Mouse (Mus musculus) forebrain, embryonic 11.5 days (tissue): ENCODE measurements at regions not wholly inside any gene's neighbourhood (a gene's known extent, or its start where the extent isn't known, plus 50 kb on each side); places are given as distances from the start of the nearest gene placed in this dataset.

Source experiments
- ATAC-seq: fragments of 200-750 bp; cut with Nextera tagmentation; replicated peaks from 2 replicates; pipeline ENCODE4 v1.8.0; 2017; ENCODE audit warnings: moderate TSS enrichment; ENCODE audit not compliant: low FRiP score
- DNase-seq: peaks from one replicate; pipeline ENCODE4 v3.0.0-alpha.2; 2017; ENCODE audit warnings: low spot score
- H3K27ac ChIP-seq: fragments of 300-500 bp; sonication (generic); 2 replicates; pipeline ENCODE4 v1.5.1; 2014; ENCODE audit warnings: low read depth, low read length
- H3K27me3 ChIP-seq: fragments of 300-500 bp; sonication (generic); 2 replicates; pipeline ENCODE4 v1.6.1; 2014; ENCODE audit warnings: mild to moderate bottlenecking, low read length, mixed read lengths; ENCODE audit not compliant: control insufficient read depth, insufficient read depth
- H3K36me3 ChIP-seq: fragments of 300-500 bp; sonication (generic); 2 replicates; pipeline ENCODE4 v1.6.1; 2014; ENCODE audit warnings: mild to moderate bottlenecking, low read length, moderate library complexity, mixed read lengths; ENCODE audit not compliant: control insufficient read depth, insufficient read depth
- H3K4me1 ChIP-seq: fragments of 300-500 bp; sonication (generic); replicated peaks from 2 replicates; pipeline ENCODE4 v1.6.1; 2014; ENCODE audit warnings: low read length, mixed read lengths; ENCODE audit not compliant: control insufficient read depth, insufficient read depth
- H3K4me2 ChIP-seq: fragments of 300-500 bp; sonication (generic); 2 replicates; pipeline ENCODE4 v1.6.1; 2014; ENCODE audit warnings: low read depth, mild to moderate bottlenecking, low read length, moderate library complexity, mixed read lengths; ENCODE audit not compliant: severe bottlenecking
- H3K4me3 ChIP-seq: fragments of 300-500 bp; sonication (generic); 2 replicates; pipeline ENCODE4 v1.5.1; 2014; ENCODE audit warnings: low read depth, low read length
- H3K9ac ChIP-seq: fragments of 300-500 bp; sonication (generic); 2 replicates; pipeline ENCODE4 v1.6.1; 2014; ENCODE audit warnings: low read length
- H3K9me3 ChIP-seq: fragments of 300-500 bp; sonication (generic); 2 replicates; pipeline ENCODE4 v1.6.1; 2016; ENCODE audit warnings: low read length, mixed read lengths; ENCODE audit not compliant: control insufficient read depth
- WGBS: fragments of 180-500 bp; shearing (Covaris S2); extraction: QIAGEN DNeasy Blood & Tissue Kit; methylation state at CpG from one replicate; pipeline ENCODE4 v1.1.7; 2014; 5-methylcytosine and 5-hydroxymethylcytosine counted together

DNA sequence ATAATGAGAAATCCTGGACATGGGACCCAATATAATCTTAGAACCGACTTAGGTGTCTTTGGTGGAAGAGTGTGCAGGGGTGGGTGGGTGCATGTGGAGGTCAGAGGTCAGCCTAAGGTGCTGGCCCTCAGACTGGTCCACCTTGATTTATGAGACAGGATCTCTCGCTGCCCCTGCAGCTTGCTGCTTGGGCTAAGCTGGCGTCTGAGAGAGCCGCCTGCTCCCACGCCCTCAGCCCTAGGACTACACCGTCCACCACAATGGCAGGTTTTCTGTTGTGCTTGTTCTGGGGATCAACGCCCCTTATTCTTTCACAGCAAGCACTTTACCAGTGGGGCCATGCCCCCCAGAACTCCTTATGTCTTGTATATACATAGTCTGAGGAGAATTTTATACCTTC, 124.4 kb upstream of the Hs6st1 start:
- ATAC-seq (peak; percentile 22; the same call in 1 of the 2 replicates), DNase-seq (no peak)
- Histone ChIP-seq H3K4me1 (peaks cover 13% of the 10 kb centered on the region), H3K27ac (no peak overlapping the region), H3K9ac (no peak overlapping the region), H3K4me3 (no peak overlapping the region), H3K9me3 (no peaks in the 10 kb centered on the region), H3K4me2 (no peak overlapping the region), H3K27me3 (no peaks in the 10 kb centered on the region), H3K36me3 (no peaks in the 10 kb centered on the region)
- WGBS: 43% methylated on average over 7 of the region's 7 CpGs

DNA sequence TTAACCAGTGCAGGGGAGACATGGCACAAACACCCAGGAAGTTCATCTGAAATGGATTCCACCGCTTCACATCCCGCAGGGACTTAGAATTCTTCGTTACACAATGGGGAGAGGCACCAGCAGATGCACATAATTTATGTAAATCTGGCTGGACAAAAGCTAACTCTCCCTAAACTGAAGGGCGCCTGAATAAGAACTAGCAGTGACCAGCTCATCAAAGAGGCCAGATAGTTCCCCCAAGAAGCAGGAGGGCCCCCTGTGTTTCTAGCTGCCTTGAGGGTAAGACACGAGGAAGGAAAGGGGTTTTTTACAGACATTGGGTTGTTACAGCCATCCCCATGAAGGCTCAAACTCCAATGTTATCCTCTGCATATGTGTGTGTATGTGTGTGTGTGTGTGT, 123.8 kb upstream of the Hs6st1 start:
- Histone ChIP-seq H3K4me1 (peaks cover 13% of the 10 kb centered on the region), H3K27me3 (no peaks in the 10 kb centered on the region), H3K9me3 (no peaks in the 10 kb centered on the region), H3K36me3 (no peaks in the 10 kb centered on the region), H3K9ac (no peak overlapping the region), H3K27ac (no peak overlapping the region), H3K4me2 (no peak overlapping the region), H3K4me3 (no peak overlapping the region)
- ATAC-seq (peak; percentile 72), DNase-seq (no peak)
- WGBS: 12% methylated on average over 5 of the region's 5 CpGs

DNA sequence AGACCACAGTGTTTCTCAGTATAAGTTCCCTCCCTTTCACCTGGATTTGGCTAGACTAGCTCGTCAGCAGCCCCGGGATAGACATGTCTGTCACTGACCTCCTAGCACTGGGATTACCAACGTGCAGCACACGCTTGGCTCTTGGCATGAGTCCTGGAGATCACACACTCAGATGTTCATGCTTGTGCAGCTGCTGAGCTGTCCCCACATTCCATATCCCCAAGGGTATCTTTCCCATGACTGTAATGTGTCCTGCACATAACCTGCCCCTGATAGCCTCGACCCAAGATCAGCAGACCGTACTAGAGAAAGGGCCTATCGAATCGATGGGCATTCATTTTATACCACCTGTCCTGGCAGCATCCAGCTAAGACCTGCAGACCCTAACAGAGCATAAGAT, 123.4 kb upstream of the Hs6st1 start:
- DNase-seq (no peak), ATAC-seq (0 out of 2 replicates have a peak, but pooled peaks have one; percentile 3)
- Histone ChIP-seq H3K4me3 (no peak overlapping the region), H3K27me3 (no peaks in the 10 kb centered on the region), H3K9ac (no peak overlapping the region), H3K4me2 (no peak overlapping the region), H3K9me3 (no peaks in the 10 kb centered on the region), H3K4me1 (peaks cover 13% of the 10 kb centered on the region), H3K27ac (no peak overlapping the region), H3K36me3 (no peaks in the 10 kb centered on the region)
- WGBS: 77% methylated on average over 8 of the region's 8 CpGs

DNA sequence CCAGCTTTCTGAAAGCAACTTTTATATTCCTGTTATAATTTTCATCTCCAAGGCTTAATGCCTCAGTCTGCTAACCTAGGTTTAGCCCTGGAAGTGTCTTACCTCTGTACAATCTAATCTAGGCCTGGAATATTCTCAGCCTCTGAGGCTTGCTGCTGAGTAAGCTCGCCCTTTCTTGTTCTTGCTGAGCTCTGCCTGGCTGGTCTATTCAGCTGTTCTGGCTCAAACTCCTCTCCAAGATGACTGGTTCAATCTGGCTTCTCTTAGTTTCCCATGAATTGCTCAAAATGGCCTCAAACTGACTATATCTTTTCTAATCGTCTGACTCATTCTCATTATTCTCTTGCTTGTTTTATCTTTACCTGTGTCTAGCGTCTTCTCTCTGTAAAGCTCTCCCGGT, 122.6 kb upstream of the Hs6st1 start:
- WGBS: 89% methylated on average over 4 of the region's 4 CpGs
- DNase-seq (no peak), ATAC-seq (no peak)
- H3K4me1 ChIP-seq: peaks cover 11% of the 10 kb centered on the region
- no peaks in the 10 kb centered on the region for H3K9me3 ChIP-seq
- no peak overlapping the region for H3K27ac ChIP-seq
- H3K36me3 ChIP-seq: no peaks in the 10 kb centered on the region
- H3K27me3 ChIP-seq: no peaks in the 10 kb centered on the region
- no peak overlapping the region for H3K4me2 ChIP-seq
- H3K4me3 ChIP-seq: no peak overlapping the region
- no peak overlapping the region for H3K9ac ChIP-seq

DNA sequence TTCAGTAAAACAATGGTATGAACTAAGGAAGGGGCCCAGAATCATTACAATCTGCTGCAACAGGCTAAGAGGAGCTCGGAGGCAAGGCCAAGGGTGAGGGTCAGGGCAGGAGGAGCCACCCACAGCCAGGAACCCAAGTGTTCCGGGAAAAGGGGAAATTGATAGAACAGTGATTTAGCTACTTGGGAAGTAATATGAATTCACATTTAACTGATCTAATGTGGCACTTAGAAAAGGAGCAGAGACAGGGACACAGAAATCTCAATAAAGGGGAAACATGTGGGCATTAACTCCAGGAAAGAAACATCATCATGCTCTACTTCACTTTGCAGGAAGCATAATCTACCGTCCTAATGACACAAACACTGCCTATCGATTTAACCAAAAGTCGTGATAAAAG, 120.1 kb upstream of the Hs6st1 start:
- 84% methylated on average over 5 of the region's 5 CpGs for WGBS
- no peak for ATAC-seq
- no peaks in the 10 kb centered on the region for H3K27me3 ChIP-seq
- H3K27ac ChIP-seq: no peak overlapping the region
- H3K9me3 ChIP-seq: no peaks in the 10 kb centered on the region
- no peak overlapping the region for H3K4me2 ChIP-seq
- H3K4me3 ChIP-seq: no peak overlapping the region
- peaks cover 2% of the 10 kb centered on the region; the same call in 1 of the 2 replicates for H3K4me1 ChIP-seq
- no peak overlapping the region for H3K9ac ChIP-seq
- H3K36me3 ChIP-seq: no peaks in the 10 kb centered on the region
- DNase-seq: no peak

DNA sequence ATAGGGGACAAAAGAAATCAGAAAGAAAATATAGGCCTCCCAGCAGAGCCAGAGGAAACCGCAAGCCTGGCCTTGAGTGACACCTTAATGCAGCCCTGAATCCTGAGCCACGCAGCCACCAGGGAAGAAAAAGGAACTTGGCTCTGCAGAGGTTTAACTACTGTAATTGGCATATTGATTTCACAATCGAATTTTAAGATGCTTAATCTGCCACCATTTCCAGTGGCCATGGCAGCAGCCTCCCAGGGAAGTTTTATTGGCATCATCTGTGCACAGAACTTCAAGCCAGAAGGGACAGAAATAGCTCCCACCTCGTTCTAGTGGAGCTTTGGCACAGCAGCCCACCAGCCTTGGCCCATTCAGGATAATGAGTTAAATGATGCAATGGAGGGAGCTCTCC, 117.1 kb upstream of the Hs6st1 start:
- H3K4me2 ChIP-seq: no peak overlapping the region
- no peaks in the 10 kb centered on the region for H3K4me1 ChIP-seq
- DNase-seq: no peak
- no peaks in the 10 kb centered on the region for H3K36me3 ChIP-seq
- 73% methylated on average over 4 of the region's 4 CpGs for WGBS
- no peaks in the 10 kb centered on the region for H3K9me3 ChIP-seq
- H3K27me3 ChIP-seq: no peaks in the 10 kb centered on the region
- no peak for ATAC-seq
- no peak overlapping the region for H3K4me3 ChIP-seq
- H3K27ac ChIP-seq: no peak overlapping the region
- H3K9ac ChIP-seq: no peak overlapping the region

DNA sequence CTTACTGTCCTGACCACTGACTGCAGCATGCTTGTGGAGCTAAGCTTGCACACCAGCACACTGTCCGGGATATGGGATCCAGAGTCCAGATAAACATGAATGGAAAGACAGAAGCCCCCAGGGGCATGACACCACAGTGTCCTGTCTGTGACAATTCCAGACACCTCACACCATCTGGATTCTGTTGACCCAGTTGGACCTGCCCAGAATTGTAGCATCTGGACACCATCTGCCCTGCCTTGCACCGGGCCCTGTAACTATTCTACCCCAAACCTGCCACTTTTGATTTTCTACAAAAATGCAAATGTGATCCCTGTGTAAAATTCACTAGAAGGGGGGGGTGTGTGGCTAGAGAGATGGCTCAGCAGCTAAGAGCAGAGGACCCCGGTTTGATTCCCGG, 114.5 kb upstream of the Hs6st1 start:
- Histone ChIP-seq H3K36me3 (no peaks in the 10 kb centered on the region), H3K27ac (no peak overlapping the region), H3K4me3 (no peak overlapping the region), H3K9me3 (no peaks in the 10 kb centered on the region), H3K4me1 (no peaks in the 10 kb centered on the region), H3K9ac (no peak overlapping the region), H3K27me3 (no peaks in the 10 kb centered on the region), H3K4me2 (no peak overlapping the region)
- WGBS: 89% methylated on average over 4 of the region's 4 CpGs
- no peak for DNase-seq
- no peak for ATAC-seq

DNA sequence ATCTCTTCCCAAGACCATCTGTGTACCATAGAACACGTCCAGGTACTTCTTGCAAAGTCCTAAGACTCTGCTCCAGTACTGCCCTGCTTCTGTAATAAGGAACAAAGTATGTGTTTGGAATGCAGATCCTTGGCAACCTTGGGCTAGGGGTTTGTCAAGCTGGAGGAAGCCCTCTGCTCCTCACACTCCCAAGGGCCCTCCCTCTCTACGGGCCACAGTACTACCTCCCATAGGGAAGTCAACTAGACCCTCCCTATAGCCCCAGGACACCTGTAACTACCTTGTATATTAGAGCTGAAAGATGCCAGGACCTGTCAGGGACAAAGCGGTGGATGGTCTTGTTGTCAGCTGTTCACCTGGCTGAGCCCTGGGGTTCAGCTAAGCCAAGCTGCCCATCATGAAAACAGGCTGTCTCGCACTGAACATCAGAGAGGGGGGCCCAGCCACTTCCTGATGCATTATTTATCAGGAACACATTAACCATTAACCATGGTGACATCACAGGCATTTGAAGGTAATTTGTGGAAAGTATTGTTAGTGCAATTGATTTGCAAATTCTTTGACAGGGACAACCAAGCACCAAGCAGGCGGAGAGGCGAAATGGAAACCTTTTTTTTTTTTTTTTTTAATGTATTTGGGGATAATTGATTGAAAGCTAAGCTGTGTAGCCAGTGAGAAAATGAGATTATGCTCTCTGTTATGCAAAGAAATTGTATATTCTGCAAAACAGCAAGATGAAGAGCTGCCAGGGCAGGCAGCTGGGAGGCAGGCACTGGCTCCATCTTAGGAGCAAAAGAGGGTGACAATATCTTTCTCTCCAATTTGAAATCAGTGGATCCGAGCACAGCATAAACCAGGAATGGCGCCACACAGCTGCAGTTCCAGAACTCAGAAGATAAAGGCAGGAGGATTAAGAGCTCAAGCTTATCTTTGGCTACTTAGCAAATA, 110.5 kb upstream of the Hs6st1 start:
- Histone ChIP-seq H3K27ac (no peak overlapping the region), H3K4me3 (no peak overlapping the region), H3K9me3 (no peaks in the 10 kb centered on the region), H3K36me3 (no peaks in the 10 kb centered on the region), H3K27me3 (no peaks in the 10 kb centered on the region), H3K4me2 (no peak overlapping the region), H3K9ac (no peak overlapping the region), H3K4me1 (no peaks in the 10 kb centered on the region)
- ATAC-seq (peak; percentile 44; the same call in 1 of the 2 replicates), DNase-seq (no peak)
- 73% methylated on average over 8 of the region's 8 CpGs for WGBS

DNA sequence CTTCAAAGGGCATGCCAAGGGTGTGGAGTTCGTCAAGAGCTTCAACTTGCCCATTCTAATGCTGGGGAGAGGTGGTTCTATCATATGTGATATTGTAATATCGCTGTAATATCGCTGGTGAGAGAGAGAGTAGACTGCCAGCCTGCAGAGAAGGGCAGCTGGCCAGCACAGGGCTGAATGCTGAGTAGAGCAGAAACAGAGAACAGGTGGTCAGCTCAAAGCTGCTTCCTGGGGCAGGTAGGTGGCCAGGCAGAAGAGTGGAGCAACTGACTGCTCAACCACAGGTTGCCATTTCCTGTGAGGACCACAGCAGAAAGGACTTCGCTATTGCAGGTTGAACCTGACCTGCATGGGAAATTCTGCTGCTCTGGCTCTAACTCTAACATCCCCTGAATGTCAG, 108.5 kb upstream of the Hs6st1 start:
- no peaks in the 10 kb centered on the region for H3K9me3 ChIP-seq
- no peaks in the 10 kb centered on the region for H3K4me1 ChIP-seq
- 87% methylated on average over 4 of the region's 4 CpGs for WGBS
- DNase-seq (no peak), ATAC-seq (no peak)
- no peak overlapping the region for H3K9ac ChIP-seq
- no peaks in the 10 kb centered on the region for H3K27me3 ChIP-seq
- no peak overlapping the region for H3K4me2 ChIP-seq
- no peak overlapping the region for H3K4me3 ChIP-seq
- H3K36me3 ChIP-seq: no peaks in the 10 kb centered on the region
- no peak overlapping the region for H3K27ac ChIP-seq
